Mouse (Mus musculus) ES-E14 (cell line): ENCODE measurements around the gene Atp8a1. TPM values are rescaled to one million over a fixed set of nuclear protein-coding genes. Genes with fewer than 3 reads are reported as not detected.

ENCODE experiments used
- DNase-seq: peaks from one replicate; pipeline ENCODE4 v3.0.0-alpha.2; 2013; ENCODE audit warnings: low read depth, low spot score
- H3K27ac ChIP-seq: 2 replicates; pipeline ENCODE4 v1.5.1; 2012; ENCODE audit warnings: low read depth, mild to moderate bottlenecking, low read length, moderate library complexity, mixed read lengths; ENCODE audit not compliant: poor library complexity, insufficient read depth, severe bottlenecking
- H3K36me3 ChIP-seq: 2 replicates; pipeline ENCODE4 v1.6.1; 2012; ENCODE audit warnings: mild to moderate bottlenecking, low read length, moderate library complexity, mixed read lengths; ENCODE audit not compliant: control insufficient read depth, poor library complexity, insufficient read depth, severe bottlenecking
- H3K4me1 ChIP-seq, 2 experiments: fragments of 150-350 bp in 1 of 2; sonication (generic) in 1 of 2; 2 replicates each; pipeline ENCODE4 v1.6.1; 2012; ENCODE audit warnings: low read length in 2 of 2, mild to moderate bottlenecking in 1 of 2, mixed read lengths in 1 of 2; ENCODE audit not compliant: control insufficient read depth in 2 of 2, insufficient read depth in 2 of 2, poor library complexity in 1 of 2
- H3K4me3 ChIP-seq, 2 experiments: fragments of 150-350 bp in 1 of 2; sonication (generic) in 1 of 2; 2 replicates each; pipeline ENCODE4 v1.5.1; 2012; ENCODE audit warnings: low read length in 2 of 2, low read depth in 1 of 2, mild to moderate bottlenecking in 1 of 2, mixed read lengths in 1 of 2; ENCODE audit not compliant: insufficient read depth in 1 of 2, poor library complexity in 1 of 2, severe bottlenecking in 1 of 2
- H3K9ac ChIP-seq: 2 replicates; pipeline ENCODE4 v1.6.1; 2012; ENCODE audit warnings: low read depth, mild to moderate bottlenecking, low read length, mixed read lengths; ENCODE audit not compliant: poor library complexity, insufficient read depth, severe bottlenecking
- H3K9me3 ChIP-seq: fragments of 150-350 bp; sonication (generic); 2 replicates; pipeline ENCODE4 v1.6.1; 2012; ENCODE audit warnings: low read depth, mild to moderate bottlenecking, low read length; ENCODE audit not compliant: control insufficient read depth, insufficient read depth
- CHD2 ChIP-seq: IDR thresholded peaks from 2 replicates; pipeline ENCODE4 v1.6.1; 2014; ENCODE audit warnings: mild to moderate bottlenecking, low read depth, low read length, inconsistent platforms
- HCFC1 ChIP-seq: IDR thresholded peaks from 2 replicates; pipeline ENCODE4 v1.6.1; 2012; ENCODE audit warnings: low read length, inconsistent platforms, borderline replicate concordance; ENCODE audit not compliant: insufficient read depth
- MAFK ChIP-seq: IDR thresholded peaks from 2 replicates; pipeline ENCODE4 v1.6.1; 2014; ENCODE audit warnings: mild to moderate bottlenecking, low read depth, low read length, inconsistent platforms; ENCODE audit not compliant: insufficient read depth
- ZC3H11A ChIP-seq: IDR thresholded peaks from 2 replicates; pipeline ENCODE4 v1.6.1; 2012; ENCODE audit warnings: low read depth, mild to moderate bottlenecking, inconsistent platforms, low read length, borderline replicate concordance
- ZNF384 ChIP-seq: IDR thresholded peaks from 2 replicates; pipeline ENCODE4 v1.6.1; 2012; ENCODE audit warnings: low read depth, low read length, inconsistent platforms
- in situ Hi-C, 2 experiments: fragments of 600-800 bp; cut with MboI; formaldehyde crosslinking; loops; one replicate each; pipeline ENCODE4 v1.15.1; 2025; ENCODE audit warnings: low sequenced_read_pairs in 2 of 2, inconsistent platforms in 1 of 2; ENCODE audit not compliant: unreplicated experiment in 2 of 2
- total RNA-seq: library from RNA; depleted of rRNA; stranded (reverse); fragments of 300-350 nt; gene quantifications from 2 replicates; pipeline ENCODE4 v1.2.3, GENCODE M21; 2012

Gene Atp8a1
- total RNA-seq, 1 experiment = 13.7 TPM

GRCm38 (mm10) chr5:67655696-67656519, 191.3 kb downstream of the Atp8a1 start:
- no peaks in the 10 kb centered on the region for H3K9me3 ChIP-seq
- no peaks in the 10 kb centered on the region for H3K36me3 ChIP-seq
- no peak for DNase-seq
- peaks cover 2% of the 10 kb centered on the region in 2 experiments; a peak in 1 of 4 replicates for H3K4me1 ChIP-seq
- no peak overlapping the region for H3K27ac ChIP-seq
- no peak overlapping the region for H3K9ac ChIP-seq
- in situ Hi-C loops = no loop called here
- H3K4me3 ChIP-seq = no peak overlapping the region
- TF ChIP-seq HCFC1 (no peak), CHD2 (no peak), ZC3H11A (no peak), ZNF384 (no peak), MAFK (no peak)

- no peak overlapping the region for H3K27ac ChIP-seq
- H3K9me3 ChIP-seq = no peaks in the 10 kb centered on the region
- no peak overlapping the region for H3K4me3 ChIP-seq
- no peaks in the 10 kb centered on the region for H3K36me3 ChIP-seq
- no peak for DNase-seq
- TF ChIP-seq ZNF384 (no peak), ZC3H11A (no peak), MAFK (no peak), HCFC1 (no peak), CHD2 (no peak)
- in situ Hi-C loops = no loop called here
- no peak overlapping the region for H3K9ac ChIP-seq
- H3K4me1 ChIP-seq = peaks cover 2% of the 10 kb centered on the region in 2 experiments; a peak in 1 of 4 replicates
These were observed 192.7 kb downstream of the Atp8a1 start for GRCm38 (mm10) chr5:67654572-67654971.

GRCm38 (mm10) chr5:67653543-67653942, 193.7 kb downstream of the Atp8a1 start:
- Histone ChIP-seq H3K36me3 (no peaks in the 10 kb centered on the region), H3K9me3 (no peaks in the 10 kb centered on the region), H3K27ac (no peak overlapping the region), H3K4me1 (peaks cover 2% of the 10 kb centered on the region in 2 experiments; a peak in 1 of 4 replicates), H3K9ac (no peak overlapping the region), H3K4me3 (no peak overlapping the region)
- TF ChIP-seq ZNF384 (no peak), MAFK (no peak), ZC3H11A (no peak), HCFC1 (no peak), CHD2 (no peak)
- in situ Hi-C loops = no loop called here
- no peak for DNase-seq

- in situ Hi-C loops = no loop called here
These were observed 194.8 kb downstream of the Atp8a1 start for GRCm38 (mm10) chr5:67652468-67652867.

More at GRCm38 (mm10) chr5:67652468-67652867, 194.8 kb downstream of the Atp8a1 start:
- no peak overlapping the region for H3K4me3 ChIP-seq
- DNase-seq = no peak
- H3K9me3 ChIP-seq = no peaks in the 10 kb centered on the region
- TF ChIP-seq ZC3H11A (no peak), MAFK (no peak), HCFC1 (no peak), ZNF384 (no peak), CHD2 (no peak)
- peaks cover 2 to 3% of the 10 kb centered on the region in 2 experiments; a peak in 1 of 4 replicates for H3K4me1 ChIP-seq
- H3K9ac ChIP-seq = no peak overlapping the region
- no peaks in the 10 kb centered on the region for H3K36me3 ChIP-seq
- H3K27ac ChIP-seq = no peak overlapping the region
